In the genomic region with DNA sequence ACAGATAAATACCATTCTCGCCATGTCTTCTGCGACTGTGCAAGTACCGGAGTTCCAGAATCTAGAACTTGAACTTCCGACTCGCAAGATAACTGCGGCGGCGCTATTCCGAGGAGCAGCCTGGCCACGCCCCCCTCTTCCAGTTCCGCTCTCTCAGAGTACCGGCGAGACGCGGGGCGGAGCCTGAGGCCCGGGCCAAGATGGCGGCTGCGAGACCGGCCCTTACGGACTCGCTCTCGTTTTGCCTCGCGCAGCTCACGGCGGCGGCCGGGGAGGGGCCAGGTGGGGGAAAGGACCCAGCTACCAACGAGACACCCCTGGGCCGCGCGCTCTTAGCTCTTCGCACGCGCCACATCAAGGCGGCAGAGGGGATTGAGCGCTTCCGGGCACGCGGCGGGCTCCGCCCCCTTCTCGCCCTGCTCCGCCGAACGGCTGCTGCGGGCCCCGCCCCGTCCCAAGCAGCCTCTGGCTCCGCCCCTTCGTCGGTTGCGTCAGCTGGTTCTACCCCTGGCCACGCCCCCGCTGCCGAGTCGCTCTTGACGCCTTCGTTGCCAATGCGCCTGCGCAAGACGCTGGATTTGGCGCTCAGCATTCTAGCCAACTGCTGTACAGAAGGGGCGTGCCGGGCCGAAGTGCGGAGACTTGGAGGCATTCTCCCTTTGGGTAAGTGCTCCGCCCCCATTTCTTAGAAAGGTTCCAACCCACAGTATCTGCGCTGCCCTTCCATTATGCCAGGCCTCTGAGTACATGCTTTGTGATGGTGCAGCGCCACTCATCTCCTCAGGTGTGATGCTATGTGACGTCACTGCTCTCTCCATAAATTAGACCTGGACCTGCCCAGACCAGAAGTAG, we compare ENCODE assay signal across 8 mouse cellular contexts. TPM values are rescaled to one million over a fixed set of nuclear protein-coding genes. Genes with fewer than 3 reads are reported as not detected.
DNase-seq lines count a peak whose midpoint lies in the region; ATAC-seq and TF ChIP-seq lines count a peak whose summit lies in the region.

A gene (minus strand): TSS at position 105 of the 852 bp plus-strand sequence.

- no peaks in the 10 kb centered on the region for H3K9me3 ChIP-seq in hindbrain, postnatal 0 days (ENCODE audit: low read length)

- peak; percentile 36; the same call in 1 of the 2 replicates for TF ChIP-seq CTCF in gastrocnemius, adult 2 months (IDR thresholded peaks at IDR 0.05)
- peak; percentile 55 for TF ChIP-seq CTCF in hindbrain, postnatal 0 days (IDR thresholded peaks at IDR 0.05; ENCODE audit: low read depth)
- TF ChIP-seq CTCF in left cerebral cortex, adult 2 months (IDR thresholded peaks at IDR 0.05): peak; percentile 14

- peak within 1 kb of the TSS; percentile 100 for H3K27ac ChIP-seq in gastrocnemius, adult 2 months
- peak within 1 kb of the TSS; percentile 97 for H3K27ac ChIP-seq in hindbrain, postnatal 0 days
- peak within 1 kb of the TSS; percentile 97 for H3K27ac ChIP-seq in left cerebral cortex, adult 2 months

- H3K4me2 ChIP-seq in hindbrain, postnatal 0 days (ENCODE audit: low read depth, low read length): peak within 1 kb of the TSS; percentile 93

- WGBS in hindbrain, postnatal 0 days: under 1% methylated on average over 72 of the region's 72 CpGs

- H3K27me3 ChIP-seq in hindbrain, postnatal 0 days (ENCODE audit: insufficient read depth, low read length): no peaks in the 10 kb centered on the region

- intact Hi-C loops in gastrocnemius, adult 2 months (cut with DNase I): loop anchor here (5.0 kb wide), 1 partner anchor 224 kb away; a partner anchor contains a TSS
- intact Hi-C loops in left cerebral cortex, adult 2 months (cut with DNase I): loop anchor here (5.0 kb wide), 2 partner anchors 59 to 454 kb away; a partner anchor contains a TSS

- H3K4me3 ChIP-seq in gastrocnemius, adult 2 months: peak within 1 kb of the TSS; percentile 94
- peak within 1 kb of the TSS; percentile 54 for H3K4me3 ChIP-seq in hindbrain, postnatal 0 days (ENCODE audit: low read length)
- H3K4me3 ChIP-seq in left cerebral cortex, adult 2 months: peak within 1 kb of the TSS; percentile 77

- no peaks in the 10 kb centered on the region for H3K4me1 ChIP-seq in hindbrain, postnatal 0 days (ENCODE audit: insufficient read depth, low read length)

- DNase-seq in ZHBTc4 (ENCODE audit: low read depth, low spot score): peak; percentile 99
- peak; percentile 100 for DNase-seq in gastrocnemius, adult 2 months
- peak; percentile 100 for DNase-seq in hindbrain, postnatal 0 days (ENCODE audit: low spot score)
- peak; percentile 100 for DNase-seq in left cerebral cortex, adult 2 months (ENCODE audit: extremely low spot score in 1 of 2, low spot score in 2 of 2)
- peak; percentile 99 for DNase-seq in right cerebral cortex, adult 2 months (ENCODE audit: low spot score in 2 of 2)
- peak; percentile 100 for DNase-seq in urinary bladder, postnatal 14 days (ENCODE audit: low spot score)

- H3K36me3 ChIP-seq in hindbrain, postnatal 0 days (ENCODE audit: insufficient read depth, low read length): peaks cover 26% of the 10 kb centered on the region

- ATAC-seq in common myeloid progenitor, adult 5-6 weeks (replicated peaks; ENCODE audit: low read depth, poor library complexity, severe bottlenecking): peak; percentile 82
- ATAC-seq in hindbrain, postnatal 0 days: peak; percentile 94
- peak; percentile 83 for ATAC-seq in megakaryocyte, adult 5-6 weeks (ENCODE audit: poor library complexity, severe bottlenecking)

- H3K9ac ChIP-seq in hindbrain, postnatal 0 days (replicated peaks; ENCODE audit: low read length): peak within 1 kb of the TSS; percentile 61

RNA-seq across cellular contexts. Expression of the gene that starts here (rescaled TPM):
- 5.8 and 6.8 TPM in 2 replicates for total RNA-seq in common myeloid progenitor, adult 5-6 weeks (2017)
- 1 to 10 TPM; 1.9 to 2.1 TPM for total RNA-seq in gastrocnemius, adult 2 months (2021)
- total RNA-seq in hindbrain, postnatal 0 days (2014; rRNA removed): 5.6 and 7.5 TPM in 2 replicates
- 4.3 and 5.1 TPM in 2 replicates for polyA plus RNA-seq in hindbrain, postnatal 0 days (2015; fragmentation: Nextera tagmentation; extraction: Ambion mirVana)
- 1 to 10 TPM; 3.3 to 4.2 TPM for total RNA-seq in left cerebral cortex, adult 2 months (2021)
- 4.4 and 5.1 TPM in 2 replicates for total RNA-seq in megakaryocyte, adult 5-6 weeks (2015)
- 4.3 and 5.3 TPM in 2 replicates for total RNA-seq in megakaryocyte, adult 5-6 weeks (2017)

Comparison
In these comparisons a context has a peak if more than half of its experiments do, and no peak if none do; other contexts are left out.
1. Peak in every context shown above with its lines: DNase-seq, ATAC-seq, H3K4me3 ChIP-seq and H3K27ac ChIP-seq.